Mouse (Mus musculus): ENCODE results near the gene Spx. TPM values are rescaled to one million over a fixed set of nuclear protein-coding genes. Genes with fewer than 3 reads are reported as not detected.

The Spx gene
- polyA plus RNA-seq (2012; ENCODE audit: low replicate concordance) = 0.35 and 0.46 TPM in 2 replicates

GRCm38 (mm10) chr6:142412906-142413491 is at the start of gene Spx:
TSS of gene Spx (plus strand) at chr6:142413441.

GRCm38 (mm10) chr6:142387011-142387754 is 26.1 kb upstream of the Spx start, which contains the start of the genes Recql and Golt1b:
TSS of gene Recql (minus strand) at chr6:142387087.
TSS of gene Golt1b (plus strand) at chr6:142387221.

Other genes with a start within 250 kb of the Spx start
- gene Slco1a6, start 204.9 kb upstream of the Spx start, polyA plus RNA-seq (2012; ENCODE audit: low replicate concordance) = 0.54 TPM in 1 of 2 replicates, not detected in the other
- gene Iapp, start 115.0 kb upstream of the Spx start, polyA plus RNA-seq (2012; ENCODE audit: low replicate concordance) = not detected in 2 replicates
- not detected in 2 replicates for gene Slco1a5, start 90.5 kb upstream of the Spx start, polyA plus RNA-seq (2012; ENCODE audit: low replicate concordance)
- gene Pyroxd1, start 67.8 kb upstream of the Spx start, polyA plus RNA-seq (2012; ENCODE audit: low replicate concordance) = 0.35 and 0.41 TPM in 2 replicates
- gene Recql, start 26.4 kb upstream of the Spx start, polyA plus RNA-seq (2012; ENCODE audit: low replicate concordance) = 2.1 and 3.7 TPM in 2 replicates
- 19.9 and 59.1 TPM in 2 replicates for gene Golt1b, start 26.2 kb upstream of the Spx start, polyA plus RNA-seq (2012; ENCODE audit: low replicate concordance)
- not detected in 2 replicates for gene Gys2, start 59.7 kb downstream of the Spx start, polyA plus RNA-seq (2012; ENCODE audit: low replicate concordance)
- 0.27 TPM in 1 of 2 replicates, not detected in the other for gene Ldhb, start 94.5 kb downstream of the Spx start, polyA plus RNA-seq (2012; ENCODE audit: low replicate concordance)
- gene Kcnj8, start 158.2 kb downstream of the Spx start, polyA plus RNA-seq (2012; ENCODE audit: low replicate concordance) = 3.1 and 3.4 TPM in 2 replicates